Mouse (Mus musculus) left cerebral cortex, postnatal 25 days (tissue): ENCODE data around the gene Pgs1. TPM values are rescaled to one million over a fixed set of nuclear protein-coding genes. Genes with fewer than 3 reads are reported as not detected.

ENCODE experiments used
- DNase-seq, 2 experiments: peaks; one replicate each; pipeline ENCODE4 v3.0.0; 2022; ENCODE audit warnings: low spot score in 2 of 2, mixed read lengths in 1 of 2
- intact Hi-C: fragments of 180-260 bp; cut with DNase I; formaldehyde crosslinking; loops from one replicate; pipeline ENCODE4 v1.15.1; 2025
- total RNA-seq, 2 experiments: library from RNA; stranded (reverse); gene quantifications; 2 replicates each; pipeline ENCODE4 v1.2.3; 2021

The Pgs1 gene
- total RNA-seq, 2 experiments from 2014 or later: 85.6 to 88.1 TPM

- peak; percentile 71 to 81 for DNase-seq
- intact Hi-C loops: loop anchor here (1.0 to 2.0 kb wide), 3 partner anchors 52 to 152 kb away; partner anchors contain the start of gene Socs3
Observed at GRCm38 (mm10) chr11:118021806-118022205, 35.7 kb downstream of the Pgs1 start.

- intact Hi-C loops: no loop called here
- no peak for DNase-seq
Observed at GRCm38 (mm10) chr11:118023475-118023874, 37.4 kb downstream of the Pgs1 start.

- no peak for DNase-seq
- intact Hi-C loops: no loop called here
Observed at GRCm38 (mm10) chr11:118024111-118024510, 38.0 kb downstream of the Pgs1 start.

GRCm38 (mm10) chr11:118029170-118029569, 43.1 kb downstream of the Pgs1 start:
- no peak for DNase-seq
- intact Hi-C loops: no loop called here

- DNase-seq: no peak
- intact Hi-C loops: no loop called here
Observed at GRCm38 (mm10) chr11:118031134-118031533, 45.0 kb downstream of the Pgs1 start.

- DNase-seq: no peak
- intact Hi-C loops: no loop called here
Observed at GRCm38 (mm10) chr11:118034395-118034794, 48.3 kb downstream of the Pgs1 start.

- no peak for DNase-seq
- intact Hi-C loops: no loop called here
Observed at GRCm38 (mm10) chr11:118035068-118035467, 49.0 kb downstream of the Pgs1 start.

- intact Hi-C loops: no loop called here
Observed at GRCm38 (mm10) chr11:118042791-118043190, 56.7 kb downstream of the Pgs1 start.

GRCm38 (mm10) chr11:118043293-118043907, 57.3 kb downstream of the Pgs1 start:
- intact Hi-C loops: no loop called here
- DNase-seq: peak; percentile 31 to 53

More at GRCm38 (mm10) chr11:118042791-118043190, 56.7 kb downstream of the Pgs1 start:
- no peak for DNase-seq

- intact Hi-C loops: no loop called here
Observed at GRCm38 (mm10) chr11:118049641-118050040, 63.5 kb downstream of the Pgs1 start.

GRCm38 (mm10) chr11:118050174-118050573, 64.1 kb downstream of the Pgs1 start:
- intact Hi-C loops: no loop called here
- DNase-seq: no peak

More at GRCm38 (mm10) chr11:118049641-118050040, 63.5 kb downstream of the Pgs1 start:
- no peak for DNase-seq

- intact Hi-C loops: no loop called here
- DNase-seq: no peak
Observed at GRCm38 (mm10) chr11:118058367-118058766, 72.3 kb downstream of the Pgs1 start.

GRCm38 (mm10) chr11:118058872-118059271, 72.8 kb downstream of the Pgs1 start:
- no peak for DNase-seq
- intact Hi-C loops: no loop called here

- intact Hi-C loops: no loop called here
- no peak for DNase-seq
Observed at GRCm38 (mm10) chr11:118060038-118060437, 73.9 kb downstream of the Pgs1 start.

- intact Hi-C loops: no loop called here
- DNase-seq: no peak
Observed at GRCm38 (mm10) chr11:118067588-118067987, 81.5 kb downstream of the Pgs1 start.

- DNase-seq: no peak
- intact Hi-C loops: no loop called here
Observed at GRCm38 (mm10) chr11:118068812-118069332, 82.8 kb downstream of the Pgs1 start.

GRCm38 (mm10) chr11:118071227-118071912, 85.3 kb downstream of the Pgs1 start:
- intact Hi-C loops: no loop called here
- DNase-seq: no peak
